Mouse (Mus musculus) embryonic facial prominence, embryonic 11.5 days (tissue): ENCODE data around the gene Lrpprc. TPM values are rescaled to one million over a fixed set of nuclear protein-coding genes. Genes with fewer than 3 reads are reported as not detected.

Experiments used
- ATAC-seq: fragments of 200-750 bp; cut with Nextera tagmentation; replicated peaks from 2 replicates; pipeline ENCODE4 v1.8.0; 2017; ENCODE audit warnings: low read depth; ENCODE audit not compliant: insufficient number of reproducible peaks, low FRiP score, low TSS enrichment
- DNase-seq: peaks from one replicate; pipeline ENCODE4 v3.0.0-alpha.2; 2015; ENCODE audit warnings: low spot score
- H3K27ac ChIP-seq: fragments of 300-500 bp; sonication (generic); replicated peaks from 2 replicates; pipeline ENCODE4 v1.5.1; 2014; ENCODE audit warnings: mild to moderate bottlenecking, low read depth, low read length, control low read depth
- H3K27me3 ChIP-seq: fragments of 300-500 bp; sonication (generic); 2 replicates; pipeline ENCODE4 v1.6.1; 2014; ENCODE audit warnings: mild to moderate bottlenecking, low read length, moderate library complexity, mixed read lengths; ENCODE audit not compliant: control insufficient read depth, insufficient read depth
- H3K36me3 ChIP-seq: fragments of 300-500 bp; sonication (generic); replicated peaks from 2 replicates; pipeline ENCODE4 v1.6.1; 2014; ENCODE audit warnings: low read depth, mild to moderate bottlenecking, low read length, moderate library complexity, mixed read lengths; ENCODE audit not compliant: control insufficient read depth, insufficient read depth
- H3K4me1 ChIP-seq: fragments of 300-500 bp; sonication (generic); 2 replicates; pipeline ENCODE4 v1.6.1; 2014; ENCODE audit warnings: low read length, mixed read lengths; ENCODE audit not compliant: control insufficient read depth, insufficient read depth
- H3K4me2 ChIP-seq: fragments of 300-500 bp; sonication (generic); 2 replicates; pipeline ENCODE4 v1.6.1; 2014; ENCODE audit warnings: low read depth, mild to moderate bottlenecking, control low read depth, low read length, moderate library complexity
- H3K4me3 ChIP-seq: fragments of 300-500 bp; sonication (generic); 2 replicates; pipeline ENCODE4 v1.5.1; 2014; ENCODE audit warnings: low read depth, low read length, control low read depth
- H3K9ac ChIP-seq: fragments of 300-500 bp; sonication (generic); replicated peaks from 2 replicates; pipeline ENCODE4 v1.6.1; 2014; ENCODE audit warnings: mild to moderate bottlenecking, control low read depth, low read length
- H3K9me3 ChIP-seq: fragments of 300-500 bp; sonication (generic); replicated peaks from 2 replicates; pipeline ENCODE4 v1.6.1; 2016; ENCODE audit warnings: mild to moderate bottlenecking, low read length, inconsistent platforms, mixed read lengths; ENCODE audit not compliant: control insufficient read depth
- WGBS: fragments of 180-500 bp; shearing (Covaris S2); extraction: QIAGEN DNeasy Blood & Tissue Kit; methylation state at CpG from one replicate; pipeline ENCODE4 v1.1.7; 2014; 5-methylcytosine and 5-hydroxymethylcytosine counted together
- polyA plus RNA-seq: library from polyadenylated mRNA; unstranded; fragments of >200 nt; fragmentation: Nextera tagmentation; extraction: Ambion mirVana; gene quantifications from 2 replicates; pipeline ENCODE4 v1.2.1, GENCODE M21; 2014

Gene Lrpprc
- polyA plus RNA-seq, 1 experiment from 2014 or later = 63.1 TPM

- no peaks in the 10 kb centered on the region; the same call in 1 of the 2 replicates for H3K36me3 ChIP-seq
Observed at GRCm38 (mm10) chr17:84728201-84728911, 62.2 kb downstream of the Lrpprc start.

GRCm38 (mm10) chr17:84725163-84725562 is 65.4 kb downstream of the Lrpprc start:
- H3K9me3 ChIP-seq = no peaks in the 10 kb centered on the region
- 90% methylated on average over 3 of the region's 3 CpGs for WGBS
- DNase-seq (no peak), ATAC-seq (no peak)
- H3K4me2 ChIP-seq = no peak overlapping the region
- no peaks in the 10 kb centered on the region for H3K27me3 ChIP-seq
- no peak overlapping the region for H3K4me3 ChIP-seq
- H3K9ac ChIP-seq = no peak overlapping the region
- no peaks in the 10 kb centered on the region for H3K4me1 ChIP-seq
- H3K27ac ChIP-seq = no peak overlapping the region
- no peaks in the 10 kb centered on the region; the same call in 1 of the 2 replicates for H3K36me3 ChIP-seq

More at GRCm38 (mm10) chr17:84728201-84728911, 62.2 kb downstream of the Lrpprc start:
- no peak for DNase-seq
- H3K9me3 ChIP-seq = no peaks in the 10 kb centered on the region
- no peaks in the 10 kb centered on the region for H3K4me1 ChIP-seq
- no peak overlapping the region for H3K9ac ChIP-seq
- H3K4me2 ChIP-seq = no peak overlapping the region
- no peak overlapping the region for H3K4me3 ChIP-seq
- 72% methylated on average over 1 of the region's 1 CpGs for WGBS
- no peaks in the 10 kb centered on the region for H3K27me3 ChIP-seq
- H3K27ac ChIP-seq = no peak overlapping the region
- no peak for ATAC-seq

- Histone ChIP-seq H3K4me2 (no peak overlapping the region), H3K27ac (no peak overlapping the region), H3K27me3 (no peaks in the 10 kb centered on the region), H3K36me3 (no peaks in the 10 kb centered on the region; the same call in 1 of the 2 replicates), H3K9ac (no peak overlapping the region), H3K4me3 (no peak overlapping the region), H3K4me1 (no peaks in the 10 kb centered on the region), H3K9me3 (no peaks in the 10 kb centered on the region)
- WGBS = 83% methylated on average over 9 of the region's 9 CpGs
- DNase-seq (no peak), ATAC-seq (no peak)
Observed at GRCm38 (mm10) chr17:84724028-84724427, 66.6 kb downstream of the Lrpprc start.

GRCm38 (mm10) chr17:84719105-84719504 is 71.5 kb downstream of the Lrpprc start:
- Histone ChIP-seq H3K36me3 (no peaks in the 10 kb centered on the region), H3K9me3 (no peaks in the 10 kb centered on the region), H3K9ac (no peak overlapping the region), H3K4me1 (no peaks in the 10 kb centered on the region), H3K27me3 (no peaks in the 10 kb centered on the region), H3K4me2 (no peak overlapping the region), H3K4me3 (no peak overlapping the region), H3K27ac (no peak overlapping the region)
- 81% methylated on average over 3 of the region's 3 CpGs for WGBS
- ATAC-seq = no peak
- DNase-seq = no peak

DNA sequence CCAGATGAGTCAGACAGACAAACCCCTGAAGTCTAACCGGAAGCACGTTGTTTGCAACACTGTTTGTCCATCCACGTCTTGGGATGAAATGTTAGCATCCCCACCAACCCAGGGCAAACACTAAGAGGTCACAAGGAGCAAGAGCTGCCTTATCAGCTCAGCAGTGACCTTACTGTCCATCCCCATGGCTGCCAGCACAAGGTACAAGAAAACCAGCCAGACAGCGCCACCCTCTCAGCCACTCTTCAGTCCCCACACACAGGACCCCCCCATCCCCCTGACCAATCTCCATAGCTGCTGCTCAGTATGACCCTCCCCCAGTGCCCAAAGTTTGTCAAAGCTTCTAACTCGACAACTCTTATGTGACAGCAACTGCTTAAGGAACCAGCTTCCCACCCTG is 73.2 kb downstream of the Lrpprc start:
- Histone ChIP-seq H3K4me1 (no peaks in the 10 kb centered on the region), H3K9me3 (no peaks in the 10 kb centered on the region), H3K27ac (no peak overlapping the region), H3K9ac (no peak overlapping the region), H3K27me3 (no peaks in the 10 kb centered on the region), H3K4me3 (no peak overlapping the region), H3K36me3 (no peaks in the 10 kb centered on the region), H3K4me2 (no peak overlapping the region)
- ATAC-seq (no peak), DNase-seq (peak; percentile 40)
- WGBS = 36% methylated on average over 5 of the region's 5 CpGs

GRCm38 (mm10) chr17:84716252-84716872 is 74.2 kb downstream of the Lrpprc start:
- no peaks in the 10 kb centered on the region for H3K9me3 ChIP-seq
- H3K4me3 ChIP-seq = no peak overlapping the region
- ATAC-seq (no peak), DNase-seq (peak; percentile 45)
- no peaks in the 10 kb centered on the region for H3K36me3 ChIP-seq
- H3K4me2 ChIP-seq = no peak overlapping the region
- H3K9ac ChIP-seq = no peak overlapping the region
- no peaks in the 10 kb centered on the region for H3K4me1 ChIP-seq
- no peaks in the 10 kb centered on the region for H3K27me3 ChIP-seq
- 64% methylated on average over 16 of the region's 16 CpGs for WGBS
- H3K27ac ChIP-seq = no peak overlapping the region

DNA sequence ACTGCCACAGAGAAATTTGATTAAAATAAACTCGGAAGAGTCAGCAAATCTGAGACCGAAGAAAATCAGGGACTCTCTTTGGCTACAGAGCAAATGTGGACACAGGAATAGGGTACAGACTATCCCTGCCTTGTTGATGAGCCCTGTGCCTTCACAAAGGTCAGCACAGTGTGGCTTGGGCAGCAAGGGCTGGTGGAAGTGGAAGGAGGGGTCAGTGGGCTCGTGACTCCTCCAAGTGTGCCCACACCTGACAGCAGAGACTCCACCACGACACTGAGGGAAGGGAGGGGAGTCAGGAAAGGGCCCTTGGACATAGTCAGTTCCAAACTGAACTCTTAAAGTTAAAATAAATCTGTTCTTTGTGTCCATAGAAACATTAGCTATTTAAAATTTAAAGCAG is 75.7 kb downstream of the Lrpprc start:
- H3K9me3 ChIP-seq = no peaks in the 10 kb centered on the region
- ATAC-seq (no peak), DNase-seq (no peak)
- H3K9ac ChIP-seq = no peak overlapping the region
- H3K36me3 ChIP-seq = no peaks in the 10 kb centered on the region
- no peaks in the 10 kb centered on the region for H3K27me3 ChIP-seq
- no peak overlapping the region for H3K4me2 ChIP-seq
- H3K4me3 ChIP-seq = no peak overlapping the region
- no peak overlapping the region for H3K27ac ChIP-seq
- H3K4me1 ChIP-seq = no peaks in the 10 kb centered on the region
- WGBS = 61% methylated on average over 4 of the region's 4 CpGs

DNA sequence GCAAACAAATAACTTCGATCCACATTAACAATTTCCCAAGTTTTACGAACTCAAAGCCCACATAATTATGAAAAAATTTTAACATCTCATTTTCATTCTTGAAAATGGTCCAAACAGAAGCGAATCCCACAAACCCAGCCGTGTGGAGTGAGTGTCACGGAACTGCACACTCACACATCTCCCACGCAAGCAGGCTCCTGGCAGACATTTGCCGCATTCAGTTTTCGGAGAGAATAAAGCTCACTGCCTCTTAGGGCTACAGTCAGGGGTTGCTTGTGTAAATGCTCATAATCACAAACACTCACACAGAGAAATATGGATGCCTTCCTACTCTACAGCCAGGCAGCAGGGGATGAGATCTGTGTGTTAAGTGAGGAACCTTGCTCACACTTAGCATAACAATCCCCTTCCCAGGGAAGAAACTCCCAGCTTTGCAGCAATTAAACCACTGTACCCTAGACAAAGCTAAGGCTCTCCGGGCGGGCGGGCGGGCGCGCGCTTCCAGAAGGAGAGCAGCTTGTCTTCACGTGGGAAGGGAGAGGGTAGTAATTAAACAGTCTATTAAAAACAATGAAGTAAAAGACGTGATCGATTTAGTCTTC is 76.9 kb downstream of the Lrpprc start:
- DNase-seq (no peak), ATAC-seq (no peak)
- no peaks in the 10 kb centered on the region for H3K27me3 ChIP-seq
- WGBS = 81% methylated on average over 18 of the region's 18 CpGs
- no peaks in the 10 kb centered on the region for H3K36me3 ChIP-seq
- no peaks in the 10 kb centered on the region for H3K9me3 ChIP-seq
- H3K4me3 ChIP-seq = no peak overlapping the region
- no peak overlapping the region for H3K27ac ChIP-seq
- H3K4me1 ChIP-seq = no peaks in the 10 kb centered on the region
- H3K4me2 ChIP-seq = no peak overlapping the region
- H3K9ac ChIP-seq = no peak overlapping the region
